Mouse (Mus musculus): ENCODE results near the gene Foxj3.
"Not testable (repeated sequence)": the region's sequence is repeated elsewhere in the genome, so short reads cannot be mapped to it uniquely, and the experiment has no call there.

Gene Foxj3

DNA sequence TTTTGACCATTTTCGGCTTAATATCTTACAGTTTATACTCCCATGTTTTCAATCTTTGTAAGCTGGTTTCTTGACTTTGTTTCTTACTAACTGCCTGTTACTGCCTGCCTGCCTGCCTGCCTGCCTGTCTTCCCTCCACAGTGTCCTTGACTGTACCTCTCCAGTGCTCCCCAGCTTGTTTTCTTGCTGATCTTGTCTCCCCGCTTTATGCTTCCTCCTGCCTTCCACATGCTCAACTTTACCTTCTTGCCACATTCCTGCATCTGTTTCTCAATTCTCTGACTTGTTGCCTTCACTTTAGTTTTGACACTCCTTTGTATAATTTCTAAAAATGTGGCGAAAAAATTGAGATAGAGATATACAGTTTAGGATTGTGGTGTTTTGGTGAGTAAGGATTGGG is 35.9 kb downstream of the Foxj3 start:
- no peak for DNase-seq (ENCODE audit: low read depth, low spot score)

DNA sequence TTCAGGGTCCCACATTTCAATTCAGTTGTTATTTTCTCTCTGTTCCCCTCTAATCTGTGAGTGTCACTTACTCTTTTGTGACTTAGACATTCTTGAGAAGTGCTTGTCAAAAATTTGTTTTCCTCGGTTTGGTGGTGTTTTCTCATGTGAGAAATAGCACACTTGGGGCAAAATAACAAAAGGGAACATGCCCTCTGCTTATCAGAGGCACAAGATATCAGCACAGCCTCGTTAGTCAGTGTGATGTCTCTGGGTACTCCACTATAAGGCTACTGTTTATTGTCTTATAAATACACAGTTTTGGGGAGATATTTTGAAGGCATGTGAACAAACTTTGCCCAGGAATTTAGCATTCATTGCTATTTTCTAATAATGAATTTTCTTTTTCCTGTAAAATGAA is 37.7 kb downstream of the Foxj3 start:
- no peak for DNase-seq (ENCODE audit: low read depth, low spot score)

DNA sequence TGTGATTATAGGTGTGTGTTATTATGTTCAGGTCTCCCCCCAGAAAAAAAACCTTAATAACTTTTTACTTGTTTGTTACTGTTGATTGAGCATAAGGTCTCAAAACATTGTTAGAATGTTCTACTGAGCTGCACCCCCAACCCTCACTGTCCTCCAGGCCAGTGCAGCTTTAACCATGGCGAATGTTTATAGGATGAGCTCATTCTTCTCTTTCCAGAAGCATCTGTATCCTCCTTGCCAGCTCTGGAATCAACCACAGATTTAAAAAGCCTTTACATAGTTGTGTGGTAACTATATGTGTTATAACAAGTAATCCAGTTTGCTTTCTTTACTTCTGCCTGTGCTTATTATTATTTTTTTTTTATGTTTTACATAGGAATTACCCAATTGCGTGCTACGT is 38.7 kb downstream of the Foxj3 start:
- no peak for DNase-seq (ENCODE audit: low read depth, low spot score)

DNA sequence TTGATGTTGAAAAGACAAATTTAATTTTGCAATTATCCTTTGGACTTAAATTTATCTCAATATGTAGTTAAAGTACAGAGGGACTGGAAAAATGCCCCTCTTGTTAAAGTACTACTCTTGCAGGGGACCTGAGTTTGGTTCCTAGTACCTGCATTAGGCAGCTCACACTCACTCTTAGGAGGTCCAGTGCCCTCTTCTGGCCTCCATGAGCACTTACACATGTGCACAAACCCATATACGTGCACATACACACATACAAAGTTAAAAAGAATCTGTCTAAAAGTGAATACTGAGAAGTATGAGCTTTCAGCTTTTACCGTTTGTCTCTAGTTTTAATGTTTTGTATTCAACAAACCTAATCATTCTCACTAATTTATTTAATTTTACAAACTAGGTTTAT is 51.2 kb downstream of the Foxj3 start:
- no peak for DNase-seq (ENCODE audit: low read depth, low spot score)

DNA sequence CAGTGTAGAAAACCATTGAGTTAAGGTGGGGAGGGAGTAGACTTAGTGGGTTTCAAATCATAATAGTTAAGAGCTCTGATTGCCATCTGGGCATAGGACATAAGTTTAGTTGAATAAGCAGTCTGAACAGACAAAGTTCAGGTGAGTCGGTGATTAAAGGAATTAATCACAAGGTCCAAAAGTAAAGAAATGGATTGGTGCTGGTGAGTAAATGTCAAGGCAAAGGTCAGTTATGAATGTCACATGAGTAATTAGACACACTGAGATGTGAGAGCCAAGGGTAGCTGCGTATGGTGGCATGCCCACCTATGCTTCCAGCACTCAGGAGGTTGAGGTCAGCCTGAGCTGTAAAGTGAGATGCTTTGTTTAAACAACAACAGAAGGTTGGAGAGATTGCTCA is 52.6 kb downstream of the Foxj3 start:
- peak; percentile 9 for DNase-seq (ENCODE audit: low read depth, low spot score)

DNA sequence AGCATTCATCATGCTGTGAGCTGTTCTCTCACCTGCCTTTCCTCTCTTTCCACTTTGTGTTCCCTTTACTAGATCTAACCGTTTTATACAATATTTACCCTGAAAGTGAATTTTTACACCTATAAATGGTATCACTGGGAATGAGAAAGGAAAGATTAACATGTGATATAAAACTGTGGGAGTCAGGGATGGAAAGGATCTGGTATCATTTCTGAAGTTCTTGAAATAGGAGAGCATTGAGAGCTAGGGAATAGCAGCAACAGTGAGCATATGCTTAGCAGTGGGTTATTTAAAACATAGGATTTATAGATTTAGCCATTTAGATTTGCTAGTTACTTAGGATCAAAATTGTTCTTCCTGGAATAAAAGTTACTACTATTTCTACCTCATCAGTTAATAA is 53.2 kb downstream of the Foxj3 start:
- DNase-seq (ENCODE audit: low read depth, low spot score) = no peak

DNA sequence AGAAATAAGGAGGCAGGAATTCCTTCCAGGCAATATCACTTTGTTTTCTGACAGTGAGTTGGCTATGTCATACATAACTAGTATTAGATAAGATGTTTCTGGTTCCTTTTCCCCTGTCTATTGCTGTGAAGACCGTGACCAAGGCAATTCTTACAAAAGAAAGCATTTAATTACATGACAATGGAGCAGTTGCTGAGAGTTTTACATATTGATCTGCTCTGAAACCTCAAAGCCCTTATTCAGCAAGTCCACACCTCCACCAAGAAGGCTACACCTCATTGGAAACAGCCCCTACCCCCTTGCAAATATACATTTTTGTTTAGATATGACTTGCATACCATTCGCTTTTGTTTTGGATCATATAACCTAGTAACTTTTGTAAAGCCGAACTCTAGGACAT is 55.7 kb downstream of the Foxj3 start:
- no peak for DNase-seq (ENCODE audit: low read depth, low spot score)

DNA sequence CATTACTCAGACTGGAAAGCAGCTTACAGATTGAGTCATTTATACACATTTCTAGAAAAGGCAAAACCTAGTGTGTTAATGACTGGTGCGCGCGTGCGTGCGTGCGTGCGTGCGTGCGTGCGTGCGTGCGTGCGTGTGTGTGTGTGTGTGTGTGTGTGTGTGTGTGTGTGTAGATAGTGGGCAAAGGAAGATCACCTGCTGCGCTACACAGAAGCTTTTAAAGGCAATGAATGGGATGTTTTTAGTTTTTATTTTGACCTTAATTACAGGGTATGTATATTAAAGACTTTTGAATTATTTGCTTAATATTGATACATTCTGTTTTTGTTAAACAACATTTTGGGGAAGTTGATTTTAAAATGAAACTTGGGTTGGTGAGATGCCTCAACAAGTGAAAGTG is 57.5 kb downstream of the Foxj3 start:
- no peak for DNase-seq (ENCODE audit: low read depth, low spot score)

DNA sequence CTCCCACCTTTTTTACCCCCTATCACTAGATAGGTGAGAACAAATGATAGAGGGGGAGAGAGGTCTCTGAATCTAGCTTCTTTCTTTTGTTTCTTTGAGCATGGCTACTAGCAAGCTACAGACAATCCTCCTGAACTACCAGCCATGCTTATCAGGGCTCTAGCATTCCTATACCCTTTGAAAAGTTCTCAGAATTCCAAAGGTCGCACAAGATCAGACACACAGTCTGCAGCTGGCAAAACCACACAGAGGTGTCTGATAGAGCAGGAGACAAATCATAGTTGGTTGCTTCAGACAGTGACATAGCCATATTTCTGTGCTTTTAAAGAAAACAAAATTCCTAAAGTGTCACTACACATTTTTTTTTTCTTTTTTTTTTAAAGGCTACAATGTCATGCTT is 62.8 kb downstream of the Foxj3 start:
- no peak for DNase-seq (ENCODE audit: low read depth, low spot score)

DNA sequence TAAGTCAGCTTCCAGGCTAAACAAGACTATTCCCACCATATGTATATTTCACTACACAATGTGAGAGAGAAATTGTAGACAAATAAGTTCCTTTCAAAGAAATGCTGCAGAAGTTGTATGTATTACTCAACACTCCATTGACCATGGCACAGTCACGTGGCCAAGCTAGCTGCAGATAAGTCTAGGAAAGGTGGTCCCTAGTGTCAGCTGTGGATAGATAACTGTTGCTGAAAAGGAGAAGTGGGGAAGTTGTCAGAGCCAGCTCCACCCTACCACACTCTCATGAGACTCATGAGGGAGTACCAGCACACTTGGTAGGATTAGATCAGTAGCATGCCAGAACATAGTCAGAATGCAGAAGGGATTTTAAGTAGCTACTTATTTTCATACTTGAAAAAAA is 72.7 kb downstream of the Foxj3 start:
- no peak for DNase-seq (ENCODE audit: low read depth, low spot score)

DNA sequence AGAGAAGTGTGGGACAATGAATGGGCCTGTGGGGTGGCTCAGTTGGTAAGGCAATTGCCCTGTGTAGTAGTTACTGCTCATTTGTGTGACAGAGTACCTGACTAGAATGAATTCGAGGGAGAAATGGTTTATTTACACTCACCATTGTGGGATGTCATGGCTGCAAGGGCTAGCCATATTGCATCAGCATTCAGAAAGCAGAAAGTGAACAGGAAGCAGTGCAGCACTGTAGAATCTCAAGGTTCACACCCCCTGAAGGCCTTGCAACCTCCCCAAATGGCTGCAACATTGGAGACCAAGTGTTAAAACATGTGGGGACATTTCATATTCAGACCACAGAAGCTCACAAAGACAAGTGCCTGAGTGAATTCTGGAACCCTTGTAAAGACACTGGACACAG is 77.3 kb downstream of the Foxj3 start:
- no peak for DNase-seq (ENCODE audit: low read depth, low spot score)

DNA sequence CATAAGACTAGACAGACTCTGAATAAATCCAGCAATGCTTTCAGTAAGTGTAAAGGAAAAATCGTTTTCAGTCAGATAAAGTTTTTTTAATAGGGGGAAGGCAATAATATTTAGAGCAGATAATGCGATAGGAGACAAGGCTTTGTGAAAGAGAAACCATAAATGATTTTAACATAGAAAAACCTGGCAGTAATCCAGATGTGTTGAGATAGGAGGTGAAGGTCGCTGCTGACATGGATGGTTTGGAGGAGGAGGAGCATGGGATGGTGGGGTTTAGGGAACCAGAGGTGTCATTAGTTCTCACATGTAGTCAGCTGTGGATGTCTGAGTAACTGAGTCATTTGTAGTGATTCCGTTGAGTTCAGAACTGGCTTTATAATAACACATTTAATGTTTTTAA is 77.9 kb downstream of the Foxj3 start:
- no peak for DNase-seq (ENCODE audit: low read depth, low spot score)

DNA sequence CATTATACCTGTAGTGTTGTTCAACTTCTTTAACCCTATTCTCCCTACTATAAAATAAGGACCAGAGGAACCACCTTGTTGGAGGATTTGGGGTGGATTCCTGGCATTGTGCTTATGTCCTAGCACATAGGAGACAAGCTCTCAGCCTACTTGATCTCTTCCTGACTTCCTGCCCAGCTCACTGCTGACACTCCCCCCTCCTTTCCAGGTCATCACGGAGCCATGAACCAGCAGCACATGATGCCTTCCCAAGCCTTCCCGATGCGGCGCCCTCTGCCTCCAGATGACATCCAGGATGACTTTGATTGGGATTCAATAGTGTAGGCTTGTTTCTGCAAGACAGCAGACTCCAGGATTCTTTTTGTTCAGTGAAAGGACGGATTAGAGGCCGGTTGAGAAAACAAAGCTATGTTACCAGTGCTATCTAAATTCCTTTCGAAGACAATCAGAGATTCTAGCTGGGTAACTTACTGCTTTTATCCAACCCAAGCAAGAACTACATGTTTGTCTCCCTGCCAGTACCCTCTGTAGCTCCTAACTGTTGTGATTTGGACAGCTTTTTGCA is 89.4 kb downstream of the Foxj3 start:
- DNase-seq (ENCODE audit: low read depth, low spot score) = no peak

DNA sequence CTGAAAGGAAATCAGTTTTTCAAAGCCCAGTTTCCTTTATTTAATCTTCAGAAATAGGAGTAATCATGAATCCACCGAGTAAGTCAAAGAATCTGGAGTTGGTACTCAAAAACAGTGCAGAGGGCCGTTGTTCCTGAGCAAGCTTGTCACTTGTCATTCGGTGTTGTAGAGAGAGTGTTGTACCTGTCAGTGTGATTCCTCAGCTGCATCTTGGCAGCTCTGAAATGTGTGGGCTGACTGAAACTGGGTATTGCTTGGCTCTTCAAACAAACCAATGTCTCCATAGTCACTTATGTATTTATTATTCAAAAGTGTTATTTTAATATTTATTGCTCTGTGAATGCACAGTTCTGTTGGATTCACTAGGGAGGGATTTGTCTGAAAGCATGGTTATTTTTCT is 90.1 kb downstream of the Foxj3 start:
- DNase-seq (ENCODE audit: low read depth, low spot score) = no peak

DNA sequence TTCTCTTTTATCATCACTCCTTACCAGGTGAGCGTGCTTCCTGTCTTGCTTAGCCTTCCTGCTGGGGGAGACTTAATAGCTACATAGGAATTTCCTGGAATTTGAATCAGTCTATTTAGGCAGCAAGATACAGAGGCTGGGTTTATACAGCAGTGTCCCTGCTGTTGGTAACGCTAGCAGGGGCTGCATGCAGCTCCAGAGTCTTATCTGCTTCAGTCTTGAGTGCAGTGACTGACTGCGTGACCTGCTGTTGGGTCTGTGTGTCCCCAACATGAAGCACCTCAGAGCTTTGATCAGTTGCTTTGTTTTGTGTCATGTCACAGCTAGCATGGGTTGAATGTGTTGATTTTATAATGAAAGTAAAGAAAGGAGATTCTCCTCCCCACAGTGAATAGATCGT is 90.5 kb downstream of the Foxj3 start:
- DNase-seq (ENCODE audit: low read depth, low spot score) = no peak

DNA sequence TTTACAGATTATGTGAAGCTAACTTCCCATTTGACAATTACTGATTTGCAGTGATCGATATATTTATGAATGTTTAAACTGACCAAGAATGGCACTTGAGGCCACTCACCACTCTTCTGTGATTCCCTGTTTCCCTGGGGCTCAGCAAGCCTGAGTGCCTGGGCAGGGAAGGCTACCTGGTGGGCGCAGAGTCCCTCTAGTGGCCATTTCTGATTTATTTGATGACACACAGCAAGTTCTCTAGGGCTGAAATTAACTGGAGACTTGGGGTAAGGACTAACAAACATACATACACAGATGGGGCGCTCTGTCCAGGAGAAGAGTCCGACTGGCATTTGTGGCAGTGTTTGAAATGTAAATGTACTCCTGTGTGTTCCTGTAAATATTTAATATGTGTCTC is 91.6 kb downstream of the Foxj3 start:
- DNase-seq (ENCODE audit: low read depth, low spot score) = not testable (repeated sequence)

DNA sequence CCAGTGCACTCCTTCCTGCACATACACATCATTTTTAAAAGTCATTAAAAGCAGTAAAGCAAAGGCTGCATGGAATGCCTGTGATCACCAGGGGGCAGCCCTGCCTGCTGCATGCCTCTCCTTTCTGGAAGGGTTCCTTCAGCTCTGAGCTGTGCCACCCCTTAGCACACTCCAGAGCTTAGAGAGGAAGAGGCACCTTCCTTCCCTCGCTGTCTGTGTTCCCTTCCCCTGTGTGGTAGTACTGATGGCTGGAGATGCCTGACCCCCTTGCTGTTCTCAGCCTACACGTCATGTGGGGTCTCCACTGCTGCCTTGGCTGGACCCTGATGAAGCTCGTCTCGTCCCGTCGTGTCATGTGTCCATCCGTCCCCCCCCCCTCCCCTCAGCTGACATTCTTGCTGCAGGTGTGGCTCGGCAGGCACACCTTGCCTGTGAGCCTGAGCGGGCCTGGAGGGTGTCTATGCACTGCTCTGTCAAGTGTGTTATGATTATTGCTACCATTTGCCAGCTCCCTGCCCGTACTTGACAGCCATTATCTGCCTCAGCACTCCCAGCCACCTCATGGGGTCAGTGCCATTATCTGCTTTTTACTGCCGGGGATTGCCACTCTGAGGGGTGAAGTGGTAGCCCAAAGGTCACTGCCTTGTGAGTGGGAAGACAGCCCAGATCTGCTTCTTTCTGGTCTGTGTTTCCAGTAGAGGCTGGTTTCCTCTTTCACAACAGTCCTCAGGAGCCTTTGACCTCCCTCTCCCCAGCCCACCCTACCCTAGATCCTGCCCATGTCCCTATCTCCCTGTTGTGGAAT is 94.5 kb downstream of the Foxj3 start:
- peak; percentile 21 for DNase-seq (ENCODE audit: low read depth, low spot score)

DNA sequence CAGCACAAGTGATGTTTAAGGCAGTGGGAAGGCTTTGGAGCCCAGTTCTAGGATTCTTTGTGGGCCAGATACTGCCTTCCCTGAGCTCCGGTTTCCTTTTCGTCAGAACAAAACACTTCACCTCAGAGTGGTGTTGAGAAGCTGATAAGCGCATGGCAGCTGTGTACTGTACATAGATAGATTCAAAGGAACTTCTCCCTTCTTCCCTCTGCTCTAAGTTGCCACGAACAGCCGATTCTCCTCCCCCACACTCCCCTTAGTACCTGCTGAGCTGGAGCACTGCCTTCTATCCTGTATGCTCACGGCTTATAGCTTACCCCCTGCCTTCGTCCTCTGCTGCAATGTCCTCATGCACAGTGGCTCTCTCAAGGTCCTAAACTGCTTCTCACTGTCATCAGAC is 95.9 kb downstream of the Foxj3 start:
- no peak for DNase-seq (ENCODE audit: low read depth, low spot score)

DNA sequence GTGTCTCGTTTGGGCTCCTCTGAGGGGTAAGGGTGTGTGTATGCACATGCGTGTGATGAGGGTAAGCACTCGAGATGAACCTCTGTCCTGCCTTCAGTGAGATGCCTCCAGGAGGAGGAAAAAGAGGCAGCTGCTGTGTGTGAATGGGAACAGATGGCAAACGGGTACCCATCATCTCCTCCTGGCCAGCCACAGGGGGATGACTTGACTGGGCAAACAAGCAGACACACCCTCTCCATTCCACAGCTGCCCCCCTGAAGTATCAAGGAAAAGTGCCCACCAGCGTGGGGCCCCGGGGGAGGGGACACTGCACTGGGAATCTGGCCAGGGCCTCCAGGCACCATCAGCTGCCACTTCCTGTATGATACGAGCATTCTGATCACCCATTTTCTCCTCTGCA is 96.5 kb downstream of the Foxj3 start:
- DNase-seq (ENCODE audit: low read depth, low spot score) = no peak

DNA sequence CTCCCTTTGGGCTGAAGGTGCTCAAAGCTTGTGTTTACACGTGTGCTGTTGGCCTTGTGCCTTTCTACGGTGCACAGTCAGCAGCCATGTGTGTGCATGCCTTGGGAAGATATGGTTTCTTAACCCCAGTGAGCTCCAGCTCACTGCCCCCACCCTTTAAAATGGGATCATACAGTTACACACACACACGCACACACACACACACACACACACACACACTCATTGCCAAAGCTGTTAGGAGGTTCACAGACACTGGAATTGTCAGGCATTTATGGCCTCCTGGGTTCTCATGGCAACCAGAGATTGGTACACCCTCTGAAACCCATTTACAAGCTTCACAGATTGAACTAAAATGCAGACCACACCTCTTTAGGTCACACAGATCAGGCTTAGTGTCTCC is 97.1 kb downstream of the Foxj3 start:
- no peak for DNase-seq (ENCODE audit: low read depth, low spot score)

DNA sequence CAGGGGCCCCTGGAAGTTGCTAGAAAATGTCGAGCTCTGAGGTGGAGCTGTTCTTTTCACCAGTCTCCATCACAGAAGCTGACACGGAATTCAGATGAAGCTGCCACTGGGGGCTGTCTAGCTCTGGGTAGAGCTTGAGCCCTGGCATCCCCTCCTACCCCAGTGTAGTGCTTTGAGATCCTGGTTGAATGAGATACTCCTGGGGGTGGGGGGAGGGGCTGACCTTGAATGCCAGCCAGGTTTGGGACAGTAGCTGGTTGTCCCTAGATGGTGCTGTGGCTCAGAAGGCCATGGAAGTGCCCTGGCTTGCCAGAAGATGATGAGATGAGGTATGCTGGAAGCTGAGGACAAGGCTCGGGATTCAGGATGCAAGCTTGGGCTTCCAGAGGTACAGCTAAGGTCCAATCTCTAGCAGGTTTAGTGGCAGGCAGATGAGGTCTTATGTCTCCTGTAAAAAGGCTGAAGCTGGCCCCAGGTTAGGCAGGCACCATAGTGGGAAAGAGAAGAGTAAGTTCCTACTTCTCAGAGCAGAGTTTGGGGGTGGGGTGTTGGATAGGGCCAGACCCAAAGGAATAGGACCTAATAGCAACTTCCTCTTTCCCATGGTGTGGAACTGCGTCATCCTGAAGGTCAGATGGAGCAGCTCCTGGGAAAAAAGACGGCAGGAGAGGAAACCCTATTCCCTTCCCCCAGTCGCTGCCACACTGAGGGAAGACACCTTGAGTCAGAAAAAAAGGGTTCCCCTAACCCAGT is 98.3 kb downstream of the Foxj3 start:
- DNase-seq (ENCODE audit: low read depth, low spot score) = no peak

DNA sequence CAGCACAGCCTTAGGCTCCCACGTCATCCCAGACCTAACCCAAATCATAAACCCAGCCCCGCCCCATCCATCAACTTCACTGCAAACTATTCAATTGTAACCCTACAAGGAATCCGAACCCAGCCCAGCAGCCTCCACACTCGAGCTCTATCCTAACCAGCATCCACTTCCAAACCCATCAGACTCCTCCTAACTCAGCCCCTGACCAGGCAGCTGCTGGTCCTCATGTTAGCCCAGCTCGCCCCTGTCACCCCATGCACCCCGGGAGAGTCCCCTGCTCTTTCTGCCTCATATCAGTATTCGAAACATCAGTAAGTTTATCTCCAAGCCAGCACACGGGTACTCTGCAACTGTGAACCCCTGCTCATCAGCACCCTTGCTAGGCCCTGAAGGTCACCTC is 98.9 kb downstream of the Foxj3 start:
- no peak for DNase-seq (ENCODE audit: low read depth, low spot score)

DNA sequence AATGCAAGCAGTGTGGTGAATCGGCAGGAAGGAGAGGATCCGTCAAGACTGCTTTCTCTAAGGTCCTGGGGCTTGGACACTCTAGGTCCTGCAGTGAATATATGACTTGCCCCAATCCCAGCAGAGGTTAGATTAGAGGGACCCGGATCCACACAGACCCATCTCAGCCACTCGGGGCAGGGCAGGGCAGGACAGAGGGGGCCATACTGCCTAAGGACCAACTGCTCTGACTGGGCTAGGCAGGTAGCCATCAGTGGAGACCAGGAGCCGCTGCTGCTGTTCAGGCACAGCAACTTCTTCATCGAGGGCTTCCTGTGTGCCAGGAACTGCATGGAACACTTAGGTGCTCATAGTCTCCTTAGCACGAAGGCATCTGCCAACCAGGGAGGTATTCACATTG is 99.9 kb downstream of the Foxj3 start:
- no peak for DNase-seq (ENCODE audit: low read depth, low spot score)
